Mouse (Mus musculus): ENCODE results near the gene Rpp40.

DNA sequence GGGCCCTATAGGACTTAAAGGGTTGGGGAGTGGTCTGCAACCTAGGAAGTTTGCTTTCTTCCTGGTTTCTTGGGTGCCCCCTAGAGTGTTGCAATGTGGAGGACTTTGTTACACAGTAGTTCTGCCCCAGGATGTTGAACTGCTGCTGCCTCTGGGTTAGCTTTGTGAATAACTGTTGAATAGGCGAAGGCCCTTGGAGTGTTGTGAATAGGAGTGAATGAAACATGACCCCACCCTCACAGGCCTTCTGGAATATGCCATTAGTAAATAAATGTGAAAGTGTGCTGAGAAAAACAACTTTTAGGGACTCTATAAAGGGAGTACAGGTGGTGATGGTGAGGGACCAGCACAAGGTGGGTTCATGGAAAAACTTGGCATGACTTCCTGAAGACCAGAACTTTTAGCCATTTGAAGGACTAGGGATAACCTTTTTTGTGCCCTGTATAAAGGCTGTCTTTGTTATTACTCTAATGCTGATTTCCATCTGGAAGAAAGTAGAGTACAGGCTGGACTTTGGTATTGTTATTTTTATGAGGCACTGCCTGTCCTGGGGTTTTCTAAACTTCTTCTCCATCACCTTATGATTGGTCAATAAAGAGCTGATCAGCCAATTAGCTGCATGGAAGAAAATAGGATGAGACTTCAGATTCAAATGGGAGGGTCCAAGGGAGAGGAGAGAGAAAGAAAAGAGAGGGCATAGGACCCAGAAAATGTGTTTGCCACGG, 53.1 kb downstream of the Rpp40 start:
- TF ChIP-seq POLR2A (IDR thresholded peaks at IDR 0.05; ENCODE audit: extremely low read depth, insufficient read depth, low read length) (no peak), CTCF (IDR thresholded peaks at IDR 0.05; ENCODE audit: low read depth, low read length) (no peak)
